Mouse (Mus musculus) right cerebral cortex, postnatal 10 days (tissue): ENCODE data around the gene Slc25a41.

ENCODE experiments used
- DNase-seq, 2 experiments: peaks; one replicate each; pipeline ENCODE4 v3.0.0; 2021; ENCODE audit warnings: low spot score in 2 of 2

The Slc25a41 gene

DNA sequence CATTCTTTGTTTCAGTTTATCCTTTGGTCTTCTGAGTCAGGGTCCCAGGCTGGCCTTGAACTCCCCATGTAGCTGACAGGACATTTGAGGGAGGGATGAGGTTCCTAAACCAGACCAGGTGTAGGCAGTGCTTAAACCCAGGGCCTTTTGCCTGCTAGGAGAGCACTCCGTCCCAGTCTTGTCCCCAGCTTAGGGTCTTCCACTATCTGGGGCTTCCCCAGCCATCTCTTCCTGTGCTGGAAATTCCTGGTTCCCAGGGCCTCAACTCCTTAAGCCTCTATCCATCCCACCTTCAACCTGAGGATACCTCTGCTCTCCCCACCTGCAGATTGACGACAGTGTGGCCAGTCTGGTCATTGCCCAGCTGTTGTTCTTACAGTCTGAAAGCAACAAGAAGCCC, 50.5 kb downstream of the Slc25a41 start:
- DNase-seq = peak in 1 of 2 experiments; percentile 18

DNA sequence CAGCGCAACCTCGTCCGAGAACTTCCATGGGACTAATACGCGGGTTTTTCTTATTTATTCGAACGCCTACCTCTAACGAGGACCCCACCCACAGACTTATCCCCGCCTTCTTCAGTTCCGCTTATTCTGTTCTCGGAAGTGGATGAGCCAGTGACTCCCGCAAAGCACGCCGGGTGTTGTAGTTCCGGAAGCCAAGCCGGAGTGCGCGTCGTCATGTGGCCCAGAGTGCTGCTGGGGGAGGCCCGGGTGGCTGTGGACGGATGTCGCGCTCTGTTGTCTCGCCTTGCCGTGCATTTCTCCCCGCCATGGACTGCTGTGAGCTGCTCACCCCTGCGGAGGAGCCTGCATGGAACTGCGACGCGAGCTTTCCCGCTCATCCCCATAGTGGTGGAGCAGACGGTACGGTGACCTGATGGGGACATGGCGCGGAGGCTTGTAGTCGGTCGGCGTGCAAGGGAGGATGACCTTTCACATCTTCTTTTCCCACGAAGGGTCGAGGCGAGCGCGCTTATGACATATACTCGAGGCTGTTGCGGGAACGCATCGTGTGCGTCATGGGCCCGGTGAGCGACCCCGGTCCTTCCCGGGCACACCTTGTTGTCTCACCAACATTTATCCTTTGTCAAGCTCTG, 51.2 kb downstream of the Slc25a41 start, which contains the start of gene Clpp:
Clpp (plus strand) TSS at position 191 of the 632 bp plus-strand sequence.
- peak; percentile 97 to 98 for DNase-seq

DNA sequence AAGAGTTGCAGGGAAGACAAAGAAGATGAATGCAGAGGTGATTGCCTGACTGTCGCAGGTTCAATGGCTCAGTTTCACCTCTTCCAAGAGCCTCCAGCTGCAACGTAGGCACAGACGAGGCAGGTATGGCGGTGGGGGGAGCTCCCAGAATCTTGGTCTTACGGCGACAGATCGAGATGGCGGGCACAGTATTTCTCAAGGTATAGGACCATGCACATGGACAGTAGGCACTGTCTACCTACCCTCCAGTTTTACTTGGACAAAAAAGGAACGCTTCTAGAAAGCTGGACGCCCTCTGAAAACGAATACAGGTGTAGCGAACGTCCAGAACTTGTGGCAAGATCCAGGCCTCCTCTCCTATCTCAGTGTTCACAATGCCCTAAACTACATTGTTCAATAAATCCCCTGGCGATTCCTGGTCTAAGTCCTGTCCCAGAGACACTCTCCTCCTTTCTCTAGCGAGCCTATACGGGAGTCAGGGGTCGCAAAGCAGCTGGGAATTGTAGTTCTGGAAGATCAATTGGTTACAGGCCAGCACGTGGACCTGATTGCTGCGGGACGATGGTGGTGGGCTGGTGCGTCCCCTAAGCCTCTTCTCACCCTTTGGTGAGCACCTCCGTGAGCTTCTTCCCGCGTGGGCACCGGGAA, 51.9 kb downstream of the Slc25a41 start:
- DNase-seq = peak; percentile 89 to 93

DNA sequence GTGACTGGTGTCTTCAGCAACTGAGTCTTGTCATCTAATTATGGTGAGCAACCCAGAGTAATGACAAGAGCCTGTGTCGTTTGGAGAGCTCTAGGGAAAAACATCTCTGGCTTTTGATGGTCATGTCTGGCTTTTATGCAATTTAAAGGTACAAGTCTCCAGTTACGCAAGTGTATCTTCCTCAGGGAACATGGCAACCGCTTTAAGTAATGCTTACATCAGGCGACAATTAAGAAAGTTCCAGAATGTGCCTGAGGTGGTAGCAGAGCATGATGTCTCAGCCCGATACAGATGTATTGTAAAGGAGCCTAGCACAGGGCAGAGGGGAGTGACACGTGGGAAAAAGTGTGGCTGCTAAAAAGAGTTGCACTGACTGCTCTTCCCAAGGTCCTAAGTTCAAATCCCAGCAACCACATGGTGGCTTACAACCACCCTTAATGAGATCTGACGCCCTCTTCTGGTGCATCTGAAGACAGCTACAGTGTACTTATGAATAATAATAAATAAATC, 52.5 kb downstream of the Slc25a41 start:
- peak; percentile 22 to 32 for DNase-seq

DNA sequence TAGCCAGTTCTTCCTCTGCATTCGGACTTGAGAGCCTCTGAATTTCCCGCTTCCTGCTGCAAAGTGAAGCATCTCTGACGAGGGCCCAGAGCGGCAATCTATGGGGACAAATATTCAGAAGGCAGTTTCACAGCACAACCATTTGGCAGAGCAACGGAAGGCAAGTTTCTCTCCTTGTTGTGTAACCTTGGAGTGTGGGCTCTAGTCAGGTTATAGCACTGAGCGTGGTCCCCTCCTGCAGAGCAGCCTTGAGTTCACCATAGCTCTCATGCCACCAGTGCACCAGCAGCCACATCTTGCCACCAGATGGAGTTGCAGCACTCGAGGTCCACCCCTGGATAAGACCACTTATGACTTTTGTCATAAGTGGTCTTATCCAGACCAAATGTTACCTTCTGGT, 53.0 kb downstream of the Slc25a41 start:
- DNase-seq = peak; percentile 20 to 22

DNA sequence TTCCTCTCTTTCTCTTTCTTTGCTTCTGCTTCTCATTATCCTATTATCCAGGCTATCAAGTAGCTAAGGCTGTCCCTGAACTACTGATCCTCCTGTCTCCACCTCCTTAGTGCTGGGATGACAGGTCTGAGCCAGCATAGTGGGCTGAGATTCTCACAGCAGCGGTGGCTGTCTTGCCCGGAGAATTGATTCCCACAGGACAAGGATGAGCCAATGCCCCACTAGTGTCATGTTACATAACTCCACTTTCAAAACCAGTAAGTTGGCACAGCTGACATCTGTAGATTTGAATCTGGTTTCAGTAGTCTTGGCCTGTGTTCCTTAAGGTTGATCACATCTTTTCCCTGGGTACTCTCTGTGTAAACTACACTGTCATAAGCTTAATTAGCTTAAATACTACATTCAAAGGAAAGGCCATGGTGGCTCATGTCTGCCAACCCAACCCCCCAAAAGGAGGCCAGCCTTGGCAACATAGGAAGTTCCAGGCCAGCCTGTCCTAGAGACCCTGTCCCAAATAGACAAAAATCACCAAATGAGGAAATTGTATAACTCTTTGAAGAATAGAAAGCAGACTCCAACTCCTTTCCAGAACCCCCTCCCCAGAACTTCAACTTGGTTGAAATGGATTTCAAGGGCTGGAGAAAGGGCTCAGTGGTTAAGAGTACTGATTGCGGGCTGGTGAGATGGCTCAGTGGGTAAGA, 55.2 kb downstream of the Slc25a41 start:
- peak in 1 of 2 experiments; percentile 9 for DNase-seq

DNA sequence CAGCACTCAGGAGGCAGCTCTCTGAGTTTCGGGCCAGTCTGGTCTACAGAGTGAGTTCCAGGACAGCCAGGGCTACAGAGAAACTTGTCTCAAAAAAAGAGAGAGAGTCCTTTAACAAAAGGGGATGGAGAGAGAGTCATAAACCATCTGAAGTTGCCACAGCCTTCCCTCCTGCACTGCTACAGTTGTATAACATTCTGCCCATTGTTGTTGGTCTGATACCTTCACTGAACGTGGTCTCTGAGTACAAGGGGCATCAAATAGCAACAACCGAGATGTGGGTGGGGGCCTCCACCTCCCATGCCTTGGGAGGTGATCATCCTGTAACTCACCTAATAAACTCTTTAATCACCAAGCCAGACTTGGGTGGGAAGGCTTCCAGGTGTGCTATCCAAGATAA, 55.8 kb downstream of the Slc25a41 start:
- DNase-seq = peak in 1 of 2 experiments; percentile 7

DNA sequence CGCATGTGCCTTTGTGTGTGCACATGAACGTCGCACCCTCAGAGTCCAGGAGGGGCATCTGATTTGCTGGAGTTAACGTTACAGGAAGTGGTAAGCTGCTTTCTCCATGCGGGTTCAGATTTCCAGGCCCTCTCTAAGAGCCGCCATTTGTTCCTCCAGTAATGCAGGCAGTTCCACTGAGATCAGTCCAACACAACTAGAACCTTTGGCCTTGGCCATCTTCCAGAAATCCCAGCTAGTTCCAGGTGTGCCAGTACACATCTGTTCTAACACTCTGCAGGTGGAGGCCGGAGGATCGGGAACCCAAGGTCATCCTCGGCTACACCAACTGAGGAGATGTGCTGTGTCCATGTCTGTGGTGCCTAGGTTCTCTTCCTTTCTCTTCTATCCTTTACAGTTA, 56.6 kb downstream of the Slc25a41 start:
- peak in 1 of 2 experiments; percentile 25 for DNase-seq
